Mouse (Mus musculus): ENCODE measurements around the gene Gnai2.

GRCm38 (mm10) chr9:107668011-107668410 is 32.8 kb upstream of the Gnai2 start:
- TF ChIP-seq CEBPB (IDR thresholded peaks at IDR 0.05; ENCODE audit: insufficient read depth, poor library complexity, severe bottlenecking) (no peak), POLR2A (IDR thresholded peaks at IDR 0.05; ENCODE audit: insufficient read length, low read depth) (no peak), MYOD1 (IDR thresholded peaks at IDR 0.05; ENCODE audit: control insufficient read depth in 1 of 3, insufficient read length in 2 of 3, low read depth in 2 of 3) (no peak), TCF3 (IDR thresholded peaks at IDR 0.05; ENCODE audit: insufficient read length, low read depth) (no peak), MAX (IDR thresholded peaks at IDR 0.05; ENCODE audit: low read depth) (no peak), E2F4 (IDR thresholded peaks at IDR 0.05; ENCODE audit: insufficient read depth) (no peak), POLR2AphosphoS2 (IDR thresholded peaks at IDR 0.05; ENCODE audit: insufficient read length, low read depth) (no peak), SRF (IDR thresholded peaks at IDR 0.05; ENCODE audit: control insufficient read depth, insufficient read length, low read depth) (no peak), MYOG (IDR thresholded peaks at IDR 0.05; ENCODE audit: control insufficient read depth in 1 of 3, insufficient read depth in 1 of 3, insufficient read length in 2 of 3, low read depth in 2 of 3) (no peak)

Measured in myocyte (in vitro differentiated cells).